Mouse (Mus musculus): ENCODE results near the gene Arhgap44. TPM values are rescaled to one million over a fixed set of nuclear protein-coding genes. Genes with fewer than 3 reads are reported as not detected.

Arhgap44 gene
- total RNA-seq, 2 experiments from 2014 or later: 19.9 to 23.7 TPM

DNA sequence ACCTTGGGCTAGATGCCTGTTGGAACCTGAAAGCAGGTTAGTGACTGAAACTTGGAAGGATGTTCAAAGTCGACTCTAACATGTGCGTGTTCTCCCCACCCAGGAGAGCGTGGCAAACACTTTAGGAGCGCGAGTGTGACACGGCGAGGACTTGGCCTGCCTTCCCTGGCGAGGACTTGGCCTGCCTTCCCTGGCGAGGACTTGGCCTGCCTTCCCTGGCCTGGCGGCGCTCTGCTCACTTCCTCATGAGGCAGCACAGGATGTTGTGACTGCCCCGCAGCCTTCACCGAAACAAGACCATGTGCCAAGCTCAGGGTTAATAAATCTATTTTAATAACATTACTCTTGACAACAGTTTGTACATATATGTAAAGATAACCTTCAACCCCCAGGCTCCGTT is 161.0 kb downstream of the Arhgap44 start:
- peak; percentile 11 for DNase-seq

DNA sequence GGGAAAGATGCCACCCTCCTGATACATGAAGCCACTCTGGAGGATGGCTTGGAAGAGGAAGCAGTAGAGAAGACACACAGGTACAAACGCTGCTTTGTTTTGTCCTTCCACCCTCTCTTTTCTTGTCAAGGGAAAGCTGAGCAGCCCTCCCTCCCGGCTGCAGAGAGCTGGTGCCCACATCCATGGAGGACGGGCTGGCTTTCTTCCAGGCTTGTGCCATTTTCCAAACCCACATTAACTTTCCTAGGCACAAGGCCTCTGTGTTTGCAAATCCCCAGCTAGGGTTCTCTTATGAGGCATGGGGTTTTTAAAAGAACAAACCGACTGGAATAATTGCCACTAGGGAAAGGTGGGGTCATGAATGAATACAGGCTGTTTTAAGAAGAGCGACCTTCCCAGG is 163.1 kb downstream of the Arhgap44 start:
- DNase-seq: no peak

DNA sequence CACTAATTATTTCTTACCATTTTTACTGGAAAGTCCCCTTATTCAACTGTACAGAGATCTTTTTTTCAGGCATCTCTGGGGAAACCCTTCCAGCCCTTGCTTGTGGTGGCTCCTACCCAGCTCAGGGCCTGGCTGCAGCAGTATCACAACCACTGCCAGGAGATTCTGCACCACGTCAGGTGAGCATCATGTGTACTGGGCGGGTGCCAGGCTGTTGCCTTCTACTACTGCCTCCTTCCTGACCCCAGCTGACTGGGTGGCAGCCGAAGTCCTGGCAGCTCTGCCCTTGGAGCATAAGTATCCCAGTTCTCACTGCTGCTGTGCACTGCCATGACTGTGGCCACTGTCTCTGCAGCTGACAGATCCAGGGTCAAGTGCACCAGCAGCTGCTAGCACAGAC is 164.3 kb downstream of the Arhgap44 start:
- peak; percentile 83 for DNase-seq

DNA sequence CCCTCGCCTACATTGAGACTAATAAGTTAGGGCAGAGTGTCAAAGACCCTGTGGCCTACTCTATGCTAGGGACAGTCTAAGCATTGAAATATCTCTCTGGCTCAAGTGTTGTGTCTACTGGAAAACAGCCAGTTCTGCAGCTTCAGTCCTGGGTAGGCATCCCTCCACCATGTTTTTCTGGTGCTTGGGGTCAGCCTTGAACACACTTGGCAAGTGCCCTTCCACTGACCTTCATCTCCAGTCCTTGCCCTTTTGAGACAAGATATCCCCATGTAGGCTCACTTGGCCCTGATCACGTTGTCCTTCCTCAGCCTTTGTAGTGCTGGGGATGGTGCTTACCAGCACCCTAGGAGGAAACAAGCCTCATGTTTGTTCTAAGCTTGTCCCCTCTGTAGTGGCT is 174.2 kb downstream of the Arhgap44 start:
- no peak for DNase-seq

DNA sequence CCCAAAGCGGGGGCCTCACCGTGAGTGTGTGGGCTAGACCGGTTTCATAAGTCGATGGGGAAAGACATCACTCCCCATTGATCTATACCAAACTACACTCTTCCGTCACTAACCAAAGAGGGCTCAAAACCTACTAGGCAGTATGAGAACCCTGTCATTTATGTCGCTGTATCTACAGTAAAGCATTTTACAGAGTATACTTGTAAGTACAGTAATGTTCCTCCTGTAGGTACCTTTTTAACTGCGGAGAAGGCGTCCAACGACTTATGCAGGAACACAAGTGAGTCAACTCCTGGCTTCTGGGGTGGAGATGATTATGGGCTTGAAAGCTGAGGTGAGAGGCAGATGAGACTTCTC is 183.3 kb downstream of the Arhgap44 start:
- DNase-seq: no peak

DNA sequence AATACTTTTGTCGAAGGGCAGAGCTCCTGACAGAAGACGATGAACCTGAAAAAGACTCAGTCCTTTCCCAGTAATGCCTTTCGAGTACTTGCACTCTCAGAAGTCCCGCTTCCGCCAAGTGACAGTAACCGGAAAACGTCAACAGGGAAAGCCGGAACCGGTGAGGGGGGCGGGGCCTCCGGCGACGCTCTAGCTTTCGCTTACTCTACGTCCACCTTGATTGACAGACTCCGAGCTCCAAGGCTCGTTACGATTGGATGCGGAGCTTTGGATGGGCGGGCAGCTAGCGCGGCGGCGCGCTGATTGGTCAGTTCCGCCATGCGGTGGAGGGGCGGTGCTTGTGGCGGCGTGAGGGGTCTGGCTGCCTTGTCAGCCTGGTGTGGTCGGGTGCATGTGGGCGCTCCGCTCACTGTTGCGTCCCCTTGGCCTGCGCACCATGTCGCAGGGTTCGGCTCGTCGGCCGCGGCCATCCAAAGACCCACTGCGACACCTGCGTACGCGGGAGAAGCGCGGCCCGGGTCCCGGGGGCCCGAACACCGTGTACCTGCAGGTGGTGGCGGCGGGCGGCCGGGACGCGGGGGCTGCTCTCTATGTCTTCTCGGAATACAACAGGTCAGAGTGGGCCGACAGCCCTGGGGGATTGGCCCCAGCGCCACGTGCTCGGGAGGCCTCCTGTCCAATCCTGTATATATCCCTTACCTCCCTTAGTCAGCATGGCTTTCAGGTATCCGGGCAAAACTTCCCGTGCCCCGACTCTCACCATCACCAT is 183.9 kb downstream of the Arhgap44 start, which contains the start of gene Elac2:
Elac2 (plus strand) TSS at position 319 of the 769 bp plus-strand sequence.
- DNase-seq: peak; percentile 98

DNA sequence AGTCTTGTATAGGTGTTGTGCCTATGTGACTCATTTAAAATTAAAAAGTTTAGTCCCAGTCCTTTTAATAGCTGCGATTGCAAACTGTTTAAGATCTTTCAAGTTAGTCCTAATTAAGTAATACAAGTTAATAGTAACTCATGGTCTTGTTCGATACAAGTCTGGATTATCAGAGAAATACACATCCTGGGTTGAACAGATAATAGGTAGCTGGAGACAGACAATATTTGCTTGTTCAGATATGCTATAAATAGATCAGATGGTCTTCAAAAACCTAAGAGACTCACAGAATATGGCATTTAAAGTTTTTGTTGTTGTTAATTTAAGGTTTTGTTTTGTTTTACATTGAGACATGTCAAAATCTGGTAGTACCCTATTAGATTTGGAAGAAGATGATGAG is 190.3 kb downstream of the Arhgap44 start:
- no peak for DNase-seq

DNA sequence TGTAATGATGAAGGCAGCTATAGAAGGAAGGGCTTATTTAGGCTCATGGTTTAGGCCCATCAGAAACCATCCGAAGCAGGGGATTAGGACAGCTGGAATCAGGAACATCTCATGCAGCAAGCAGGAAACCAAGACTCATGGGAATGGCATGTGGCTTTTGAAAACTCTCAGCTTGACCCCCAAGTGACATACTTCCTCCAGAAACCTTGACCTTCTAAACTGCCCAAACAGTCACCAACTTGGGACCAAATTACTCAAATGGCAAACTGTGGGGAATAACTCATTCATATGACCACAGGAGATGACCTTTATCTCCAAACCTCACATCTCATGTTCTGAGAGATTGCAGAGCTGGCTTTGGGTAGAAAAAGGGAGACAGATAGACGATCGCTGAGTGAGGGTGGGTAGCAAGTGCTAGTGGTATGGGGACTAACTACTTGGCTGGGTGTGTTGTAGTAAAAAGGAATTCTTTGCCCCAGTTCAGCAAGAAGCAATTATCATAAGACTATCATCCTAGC is 191.2 kb downstream of the Arhgap44 start:
- no peak for DNase-seq

DNA sequence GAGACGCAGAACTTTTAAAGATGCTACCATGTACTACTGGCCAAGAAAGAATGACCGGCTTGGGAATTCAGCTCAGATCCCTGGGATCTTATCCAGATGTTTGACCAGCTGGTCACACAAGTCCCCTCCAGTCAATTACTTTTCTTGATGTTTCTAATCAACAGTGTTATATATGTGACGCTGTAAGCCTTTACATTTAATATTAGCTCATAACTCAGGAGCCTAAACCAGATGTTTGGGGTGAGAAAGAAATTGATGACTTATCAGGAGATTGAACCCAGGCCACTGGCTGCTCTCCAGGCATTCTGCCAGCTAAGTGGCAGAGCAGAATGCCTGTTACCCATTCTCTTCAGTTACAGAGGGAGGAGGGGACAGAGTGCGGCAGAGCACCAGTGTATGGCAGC is 193.8 kb downstream of the Arhgap44 start:
- DNase-seq: no peak

DNA sequence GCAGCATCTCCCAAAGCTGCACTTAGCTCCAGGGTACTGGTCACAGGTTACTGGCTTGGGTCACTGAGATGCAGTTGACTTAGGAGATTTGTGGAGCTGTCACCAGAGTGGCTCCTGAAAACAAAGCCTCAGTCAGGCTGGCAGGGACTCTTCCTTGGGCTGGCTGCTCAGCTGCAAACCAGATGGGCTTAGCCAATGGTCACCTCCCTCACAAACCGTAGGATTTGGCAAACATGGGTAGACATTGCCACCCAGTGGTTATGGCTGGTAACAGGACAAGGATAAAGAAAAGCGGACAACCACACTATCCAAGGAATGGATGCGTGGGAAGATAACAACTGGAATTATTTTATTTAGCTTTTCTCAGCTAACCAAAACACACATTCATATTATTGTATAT is 194.3 kb downstream of the Arhgap44 start:
- peak; percentile 84 for DNase-seq

DNA sequence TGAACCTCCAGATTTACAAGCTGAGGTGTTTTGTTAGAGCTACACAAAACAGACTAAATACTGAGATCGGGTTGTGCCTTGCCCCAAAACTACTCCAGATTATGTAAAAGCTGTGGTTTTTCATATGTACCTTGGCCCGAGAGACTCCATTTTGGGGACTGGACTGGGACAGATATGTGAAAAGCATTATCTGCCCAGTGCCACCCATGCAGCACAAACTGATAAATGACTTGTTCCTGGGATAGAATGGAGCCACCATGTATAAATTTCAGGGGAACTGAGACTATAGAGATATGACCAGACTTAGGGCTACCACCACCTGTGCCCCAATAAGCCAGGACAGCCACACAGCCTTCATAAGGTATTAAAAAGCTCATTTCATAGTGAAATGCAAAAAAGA is 200.1 kb downstream of the Arhgap44 start:
- no peak for DNase-seq

DNA sequence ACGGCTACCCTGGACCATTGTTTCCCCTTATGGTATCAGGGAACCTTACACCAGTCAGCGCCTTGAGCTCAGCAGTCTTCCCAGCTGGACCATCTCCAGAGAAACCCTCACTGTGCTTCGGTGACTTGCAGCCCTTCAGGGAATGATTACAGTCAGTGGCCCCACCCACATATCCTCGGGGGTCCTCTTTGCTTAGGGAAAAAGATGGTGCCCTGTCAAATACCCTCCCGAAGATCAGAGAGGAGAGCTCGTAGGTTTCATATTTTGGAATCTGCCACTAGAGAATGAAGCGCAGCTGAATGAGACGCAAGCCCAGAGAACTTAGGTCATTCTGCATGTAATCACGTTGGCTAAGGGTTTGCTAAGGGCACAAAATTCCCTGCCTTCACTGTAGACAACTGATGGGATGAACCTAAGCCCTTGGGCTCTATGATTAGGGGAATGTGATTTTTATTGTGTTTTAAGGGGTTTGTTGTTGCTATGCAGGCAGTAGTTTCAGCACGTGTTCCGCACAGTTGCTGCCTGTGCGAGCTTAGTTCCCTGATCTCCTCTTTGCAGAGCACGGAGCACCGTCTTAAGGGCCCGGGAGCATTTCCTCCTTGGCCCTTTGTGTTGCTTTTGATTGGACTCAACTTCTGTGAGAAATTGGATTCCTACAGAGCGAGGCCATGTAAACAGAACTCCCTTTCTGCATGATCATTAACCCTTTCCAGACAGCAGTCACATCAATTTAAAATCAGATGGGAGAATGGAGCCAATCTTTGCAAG is 205.6 kb downstream of the Arhgap44 start:
- DNase-seq: peak; percentile 10

Small RNA genes within 50 kb of the gene (microRNA-seq; reads per million reads assigned to microRNA genes)
- 0 reads per million in 2 experiments for gene Gm25991

Other genes with a start within 250 kb of the Arhgap44 start
- gene Elac2, start 183.9 kb downstream of the Arhgap44 start, total RNA-seq (2021): 10 to 100 TPM; 20.2 to 21.1 TPM
- gene 1700086D15Rik, start 3.1 kb downstream of the Arhgap44 start, total RNA-seq (2021): under 1 TPM; 0.74 to 0.81 TPM
- 100 to 1,000 TPM; 113 to 131 TPM for gene Myocd, start 107.0 kb upstream of the Arhgap44 start, total RNA-seq (2021)

Measured in heart, postnatal 4 days (tissue).